Comparison of ENCODE assay signal across 8 mouse cellular contexts in the genomic region with DNA sequence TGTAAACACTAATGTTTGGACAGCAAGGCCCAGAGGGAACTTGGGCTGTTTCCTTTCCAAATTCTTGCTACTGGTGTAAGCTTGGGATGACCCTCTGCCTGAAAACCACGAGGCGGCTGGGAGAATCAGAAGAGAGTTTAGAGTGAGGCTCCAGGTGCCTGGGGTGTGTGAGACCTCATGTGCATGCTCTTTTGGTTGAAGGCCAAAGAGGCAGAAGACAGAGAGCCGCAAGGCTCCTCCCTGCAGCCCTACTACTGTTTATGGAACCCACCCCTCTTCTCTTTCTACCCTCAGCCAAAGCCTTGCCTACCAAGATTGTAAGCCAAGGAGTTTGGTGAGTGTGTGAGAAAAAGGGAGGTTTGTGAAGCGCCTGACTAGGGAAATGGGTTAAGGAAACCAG. TPM values are rescaled to one million over a fixed set of nuclear protein-coding genes. Genes with fewer than 3 reads are reported as not detected.
DNase-seq lines count a peak whose midpoint lies in the region; ATAC-seq and TF ChIP-seq lines count a peak whose summit lies in the region.

No protein-coding gene starts in this region.

- H3K9ac ChIP-seq in kidney, postnatal 0 days (ENCODE audit: low read depth, low read length), result peak overlapping the region; percentile 58; the same call in 1 of the 2 replicates
- H3K9ac ChIP-seq in neural tube, embryonic 15.5 days (replicated peaks), result peak overlapping the region; percentile 85

- peak overlapping the region; percentile 67 for H3K4me3 ChIP-seq in kidney, postnatal 0 days (replicated peaks; ENCODE audit: low read depth, low read length)
- H3K4me3 ChIP-seq in forebrain, embryonic 10.5 days, result peak overlapping the region; percentile 79
- H3K4me3 ChIP-seq in limb, embryonic 10.5 days, result peak overlapping the region; percentile 74
- H3K4me3 ChIP-seq in neural tube, embryonic 15.5 days (replicated peaks), result peak overlapping the region; percentile 66

- no peak for TF ChIP-seq CTCF in kidney, postnatal 0 days (IDR thresholded peaks at IDR 0.05; ENCODE audit: low read depth)

- no peaks in the 10 kb centered on the region for H3K27me3 ChIP-seq in kidney, postnatal 0 days (ENCODE audit: insufficient read depth, low read length)
- no peaks in the 10 kb centered on the region for H3K27me3 ChIP-seq in forebrain, embryonic 10.5 days (ENCODE audit: poor library complexity, severe bottlenecking)
- no peaks in the 10 kb centered on the region for H3K27me3 ChIP-seq in limb, embryonic 10.5 days (ENCODE audit: low read depth, poor library complexity, severe bottlenecking)
- H3K27me3 ChIP-seq in neural tube, embryonic 15.5 days (replicated peaks), result no peaks in the 10 kb centered on the region

- 41% methylated on average over 4 of the region's 4 CpGs for WGBS in kidney, postnatal 0 days
- WGBS in forebrain, embryonic 10.5 days, result 53% methylated on average over 4 of the region's 4 CpGs
- WGBS in limb, embryonic 10.5 days, result 56% methylated on average over 4 of the region's 4 CpGs
- 56% methylated on average over 4 of the region's 4 CpGs for WGBS in neural tube, embryonic 15.5 days

- no peak for ATAC-seq in kidney, postnatal 0 days (replicated peaks; ENCODE audit: low FRiP score, low read depth)
- ATAC-seq in neural tube, embryonic 15.5 days (ENCODE audit: low FRiP score), result no peak

- H3K36me3 ChIP-seq in kidney, postnatal 0 days (ENCODE audit: insufficient read depth, low read length), result no peaks in the 10 kb centered on the region
- H3K36me3 ChIP-seq in forebrain, embryonic 10.5 days (replicated peaks), result peaks cover 10% of the 10 kb centered on the region
- peaks cover 9% of the 10 kb centered on the region for H3K36me3 ChIP-seq in limb, embryonic 10.5 days
- H3K36me3 ChIP-seq in neural tube, embryonic 15.5 days, result no peaks in the 10 kb centered on the region

- peaks cover 32% of the 10 kb centered on the region for H3K4me1 ChIP-seq in kidney, postnatal 0 days (replicated peaks; ENCODE audit: insufficient read depth, low read length)
- H3K4me1 ChIP-seq in forebrain, embryonic 10.5 days, result peaks cover 74% of the 10 kb centered on the region
- peaks cover 61% of the 10 kb centered on the region for H3K4me1 ChIP-seq in limb, embryonic 10.5 days
- peaks cover 74% of the 10 kb centered on the region for H3K4me1 ChIP-seq in neural tube, embryonic 15.5 days

- no peaks in the 10 kb centered on the region for H3K9me3 ChIP-seq in kidney, postnatal 0 days (replicated peaks; ENCODE audit: low read length)
- H3K9me3 ChIP-seq in forebrain, embryonic 10.5 days, result no peaks in the 10 kb centered on the region
- no peaks in the 10 kb centered on the region for H3K9me3 ChIP-seq in limb, embryonic 10.5 days (replicated peaks)
- H3K9me3 ChIP-seq in neural tube, embryonic 15.5 days (replicated peaks), result no peaks in the 10 kb centered on the region

- DNase-seq in kidney, postnatal 0 days (ENCODE audit: low spot score), result no peak
- no peak for DNase-seq in kidney, postnatal 36 days
- no peak for DNase-seq in forebrain, embryonic 10.5 days (ENCODE audit: extremely low spot score, low spot score)
- DNase-seq in limb, embryonic 10.5 days (ENCODE audit: low spot score), result no peak
- no peak for DNase-seq in right cerebral cortex, postnatal 25 days
- no peak for DNase-seq in gastrocnemius, adult 8-10 months (ENCODE audit: low spot score in 2 of 2)
- DNase-seq in right cerebral cortex, postnatal 4 days, result no peak

- no peak overlapping the region for H3K27ac ChIP-seq in kidney, postnatal 0 days
- H3K27ac ChIP-seq in forebrain, embryonic 10.5 days, result peak overlapping the region; percentile 99
- H3K27ac ChIP-seq in limb, embryonic 10.5 days, result peak overlapping the region; percentile 98
- H3K27ac ChIP-seq in neural tube, embryonic 15.5 days (replicated peaks), result peak overlapping the region; percentile 100

- H3K4me2 ChIP-seq in kidney, postnatal 0 days (ENCODE audit: low read length), result peak overlapping the region; percentile 84
- H3K4me2 ChIP-seq in neural tube, embryonic 15.5 days, result peak overlapping the region; percentile 78

RNA-seq across cellular contexts. Expression of gene Map3k12, which starts 1.1 kb away (rescaled TPM):
- 7.8 and 8.1 TPM in 2 replicates for polyA plus RNA-seq in kidney, postnatal 0 days (2015; fragmentation: Nextera tagmentation; extraction: Ambion mirVana)
- 24.0 and 25.4 TPM in 2 replicates for polyA plus RNA-seq in forebrain, embryonic 10.5 days (2016; fragmentation: Nextera tagmentation; extraction: Ambion mirVana)
- 23.8 and 27.7 TPM in 2 replicates for polyA plus RNA-seq in limb, embryonic 10.5 days (2016; fragmentation: Nextera tagmentation; extraction: Ambion mirVana)
- polyA plus RNA-seq in neural tube, embryonic 15.5 days (2015; fragmentation: Nextera tagmentation; extraction: Ambion mirVana), result 49.1 and 57.4 TPM in 2 replicates
- total RNA-seq in gastrocnemius, adult 8-10 months (2022), result 1 to 10 TPM in 3 of 4 experiments, under 1 TPM in 1; 0.68 to 1.9 (median 1.5) TPM

RNA-seq across cellular contexts. Expression of gene Tarbp2, which starts 2.2 kb away (rescaled TPM):
- polyA plus RNA-seq in kidney, postnatal 0 days (2015; fragmentation: Nextera tagmentation; extraction: Ambion mirVana), result 57.2 and 59.2 TPM in 2 replicates
- 132 and 137 TPM in 2 replicates for polyA plus RNA-seq in forebrain, embryonic 10.5 days (2016; fragmentation: Nextera tagmentation; extraction: Ambion mirVana)
- polyA plus RNA-seq in limb, embryonic 10.5 days (2016; fragmentation: Nextera tagmentation; extraction: Ambion mirVana), result 143 and 150 TPM in 2 replicates
- 93.7 and 98.4 TPM in 2 replicates for polyA plus RNA-seq in neural tube, embryonic 15.5 days (2015; fragmentation: Nextera tagmentation; extraction: Ambion mirVana)
- total RNA-seq in gastrocnemius, adult 8-10 months (2022), result 10 to 100 TPM; 29.0 to 40.3 (median 35.2) TPM

RNA-seq across cellular contexts. Expression of gene Npff, which starts 9.0 kb away (rescaled TPM):
- polyA plus RNA-seq in kidney, postnatal 0 days (2015; fragmentation: Nextera tagmentation; extraction: Ambion mirVana), result 1.6 TPM in 2 replicates
- 1.3 and 2.2 TPM in 2 replicates for polyA plus RNA-seq in forebrain, embryonic 10.5 days (2016; fragmentation: Nextera tagmentation; extraction: Ambion mirVana)
- polyA plus RNA-seq in limb, embryonic 10.5 days (2016; fragmentation: Nextera tagmentation; extraction: Ambion mirVana), result 1.7 and 1.8 TPM in 2 replicates
- 13.9 and 14.0 TPM in 2 replicates for polyA plus RNA-seq in neural tube, embryonic 15.5 days (2015; fragmentation: Nextera tagmentation; extraction: Ambion mirVana)
- total RNA-seq in gastrocnemius, adult 8-10 months (2022), result 1 to 10 TPM in 2 of 4 experiments, under 1 TPM in 2; 0.82 to 1.5 (median 1.1) TPM

RNA-seq across cellular contexts. Expression of gene Gm10337, which starts 12.3 kb away (rescaled TPM):
- 1.8 TPM in 1 of 2 replicates, not detected in the other for polyA plus RNA-seq in kidney, postnatal 0 days (2015; fragmentation: Nextera tagmentation; extraction: Ambion mirVana)
- polyA plus RNA-seq in forebrain, embryonic 10.5 days (2016; fragmentation: Nextera tagmentation; extraction: Ambion mirVana), result not detected in 2 replicates
- 3.8 and 4.8 TPM in 2 replicates for polyA plus RNA-seq in limb, embryonic 10.5 days (2016; fragmentation: Nextera tagmentation; extraction: Ambion mirVana)
- polyA plus RNA-seq in neural tube, embryonic 15.5 days (2015; fragmentation: Nextera tagmentation; extraction: Ambion mirVana), result 6.2 and 6.4 TPM in 2 replicates
- total RNA-seq in gastrocnemius, adult 8-10 months (2022), result not detected

RNA-seq across cellular contexts. Expression of gene Pcbp2, which starts 45.5 kb away (rescaled TPM):
- 185 and 191 TPM in 2 replicates for polyA plus RNA-seq in kidney, postnatal 0 days (2015; fragmentation: Nextera tagmentation; extraction: Ambion mirVana)
- 205 and 217 TPM in 2 replicates for polyA plus RNA-seq in forebrain, embryonic 10.5 days (2016; fragmentation: Nextera tagmentation; extraction: Ambion mirVana)
- 230 and 235 TPM in 2 replicates for polyA plus RNA-seq in limb, embryonic 10.5 days (2016; fragmentation: Nextera tagmentation; extraction: Ambion mirVana)
- polyA plus RNA-seq in neural tube, embryonic 15.5 days (2015; fragmentation: Nextera tagmentation; extraction: Ambion mirVana), result 117 and 143 TPM in 2 replicates
- 100 to 1,000 TPM; 379 to 451 (median 385) TPM for total RNA-seq in gastrocnemius, adult 8-10 months (2022)
